9 mouse cellular contexts compared by ENCODE assay signal in genomic region chr4:107108291-107108731, GRCm38 (mm10). TPM values are rescaled to one million over a fixed set of nuclear protein-coding genes. Genes with fewer than 3 reads are reported as not detected.
DNase-seq lines count a peak whose midpoint lies in the region; ATAC-seq and TF ChIP-seq lines count a peak whose summit lies in the region.
"Had no signal": no experiment of that assay in that cellular context is flagged by ENCODE, and none has a peak within 500 bp of the region (broad histone marks: within the 10 kb centered on the region; RNA-seq: fewer than 3 reads in every experiment).

No protein-coding gene starts in this region.

- ATAC-seq in lung, embryonic 14.5 days (ENCODE audit: insufficient read depth) = no peak
- ATAC-seq in hindbrain, embryonic 13.5 days (ENCODE audit: low FRiP score) = peak; percentile 56
- peak; percentile 87 for ATAC-seq in neural tube, embryonic 13.5 days (ENCODE audit: low read depth)

- 27% methylated on average over 13 of the region's 13 CpGs for WGBS in lung, embryonic 14.5 days
- WGBS in lung, adult 2 months = 42% methylated on average over 13 of the region's 13 CpGs
- 18% methylated on average over 13 of the region's 13 CpGs for WGBS in hindbrain, embryonic 13.5 days
- 7% methylated on average over 13 of the region's 13 CpGs for WGBS in neural tube, embryonic 13.5 days

- 0 out of 2 replicates have a peak, but pooled peaks cover 3% of the 10 kb centered on the region for H3K4me1 ChIP-seq in lung, embryonic 14.5 days (ENCODE audit: insufficient read depth)
- H3K4me1 ChIP-seq in lung, adult 2 months (ENCODE audit: control insufficient read depth, insufficient read depth, low read length) = no peaks in the 10 kb centered on the region
- peaks cover 22% of the 10 kb centered on the region for H3K4me1 ChIP-seq in hindbrain, embryonic 13.5 days (replicated peaks)
- H3K4me1 ChIP-seq in neural tube, embryonic 13.5 days (replicated peaks) = peaks cover 23% of the 10 kb centered on the region

- H3K27me3 ChIP-seq in lung, embryonic 14.5 days (ENCODE audit: insufficient read depth, low read length) = no peaks in the 10 kb centered on the region
- no peaks in the 10 kb centered on the region for H3K27me3 ChIP-seq in hindbrain, embryonic 13.5 days
- H3K27me3 ChIP-seq in neural tube, embryonic 13.5 days = no peaks in the 10 kb centered on the region
- H3K27me3 ChIP-seq: embryonic facial prominence, embryonic 15.5 days had no signal

- H3K9ac ChIP-seq in lung, embryonic 14.5 days = peak overlapping the region; percentile 29; the same call in 1 of the 2 replicates
- H3K9ac ChIP-seq in hindbrain, embryonic 13.5 days = peak overlapping the region; percentile 36; the same call in 1 of the 2 replicates
- peak overlapping the region; percentile 45; the same call in 1 of the 2 replicates for H3K9ac ChIP-seq in neural tube, embryonic 13.5 days
- H3K9ac ChIP-seq: embryonic facial prominence, embryonic 15.5 days had no signal

- H3K9me3 ChIP-seq in lung, embryonic 14.5 days (ENCODE audit: low read depth, low read length) = no peaks in the 10 kb centered on the region
- H3K9me3 ChIP-seq in hindbrain, embryonic 13.5 days = no peaks in the 10 kb centered on the region
- no peaks in the 10 kb centered on the region for H3K9me3 ChIP-seq in neural tube, embryonic 13.5 days
- H3K9me3 ChIP-seq: embryonic facial prominence, embryonic 15.5 days had no signal

- TF ChIP-seq CTCF in lung, embryonic 14.5 days (IDR thresholded peaks at IDR 0.05; ENCODE audit: low read depth) = no peak
- no peak for TF ChIP-seq CTCF in lung, adult 2 months (IDR thresholded peaks at IDR 0.05; ENCODE audit: insufficient read depth, low read length)

- H3K4me2 ChIP-seq in lung, embryonic 14.5 days = peak overlapping the region; percentile 25; the same call in 1 of the 2 replicates
- H3K4me2 ChIP-seq in hindbrain, embryonic 13.5 days = peak overlapping the region; percentile 30; the same call in 1 of the 2 replicates
- peak overlapping the region; percentile 25 for H3K4me2 ChIP-seq in neural tube, embryonic 13.5 days
- H3K4me2 ChIP-seq: embryonic facial prominence, embryonic 15.5 days had no signal

- H3K36me3 ChIP-seq in lung, embryonic 14.5 days (ENCODE audit: insufficient read depth) = no peaks in the 10 kb centered on the region
- no peaks in the 10 kb centered on the region for H3K36me3 ChIP-seq in hindbrain, embryonic 13.5 days
- H3K36me3 ChIP-seq in neural tube, embryonic 13.5 days = no peaks in the 10 kb centered on the region
- H3K36me3 ChIP-seq: embryonic facial prominence, embryonic 15.5 days had no signal

- no peak for TF ChIP-seq POLR2A in lung, adult 2 months (IDR thresholded peaks at IDR 0.05; ENCODE audit: borderline replicate concordance, extremely low read depth, low read depth, low read length)

- no peak overlapping the region for H3K4me3 ChIP-seq in lung, embryonic 14.5 days (ENCODE audit: low read depth, low read length)
- no peak overlapping the region for H3K4me3 ChIP-seq in lung, adult 2 months (replicated peaks; ENCODE audit: extremely low read depth, low read depth, low read length)
- H3K4me3 ChIP-seq in hindbrain, embryonic 13.5 days = no peak overlapping the region
- no peak overlapping the region for H3K4me3 ChIP-seq in neural tube, embryonic 13.5 days
- H3K4me3 ChIP-seq: embryonic facial prominence, embryonic 15.5 days had no signal

- H3K27ac ChIP-seq in lung, embryonic 14.5 days (ENCODE audit: low read depth) = 0 out of 2 replicates have a peak overlapping the region, but pooled peaks have one; percentile 12
- peak overlapping the region; percentile 58 for H3K27ac ChIP-seq in hindbrain, embryonic 13.5 days
- H3K27ac ChIP-seq in neural tube, embryonic 13.5 days (replicated peaks) = peak overlapping the region; percentile 79
- H3K27ac ChIP-seq: embryonic facial prominence, embryonic 15.5 days had no signal

- peak; percentile 50 for DNase-seq in adrenal gland, adult 2 months
- DNase-seq in adrenal gland, adult 8-10 months = no peak
- peak; percentile 31 for DNase-seq in lung, embryonic 14.5 days
- DNase-seq in lung, adult 2 months = no peak
- DNase-seq in thymus, adult 18-20 months = no peak
- DNase-seq in gastrocnemius, postnatal 10 days = no peak

RNA-seq across cellular contexts. Expression of gene Cdcp2, which starts 11.6 kb away (rescaled TPM):
- not detected for total RNA-seq in adrenal gland, adult 2 months (2021)
- polyA plus RNA-seq in adrenal gland, adult 2 months (2012; rRNA removed) = 0.06 and 0.08 TPM in 2 replicates
- under 1 TPM; 0.09 to 0.14 (median 0.12) TPM for total RNA-seq in adrenal gland, adult 8-10 months (2022)
- not detected in 2 replicates for polyA plus RNA-seq in lung, embryonic 14.5 days (2014; fragmentation: Nextera tagmentation; extraction: Ambion mirVana)
- polyA plus RNA-seq in lung, adult 2 months (2012; rRNA removed) = 0.07 TPM in 1 of 2 replicates, not detected in the other
- 0.06 TPM in 1 of 2 replicates, not detected in the other for polyA plus RNA-seq in hindbrain, embryonic 13.5 days (2015; fragmentation: Nextera tagmentation; extraction: Ambion mirVana)
- not detected in 2 replicates for polyA plus RNA-seq in neural tube, embryonic 13.5 days (2015; fragmentation: Nextera tagmentation; extraction: Ambion mirVana)
- not detected for total RNA-seq in gastrocnemius, postnatal 10 days (2021)
- polyA plus RNA-seq: embryonic facial prominence, embryonic 15.5 days had no signal

RNA-seq across cellular contexts. Expression of gene Cyb5rl, which starts 41.5 kb away (rescaled TPM):
- total RNA-seq in adrenal gland, adult 2 months (2021) = 10 to 100 TPM; 22.9 to 27.3 TPM
- polyA plus RNA-seq in adrenal gland, adult 2 months (2012; rRNA removed) = 13.4 and 14.1 TPM in 2 replicates
- total RNA-seq in adrenal gland, adult 8-10 months (2022) = 10 to 100 TPM; 28.6 to 43.4 (median 29.7) TPM
- 5.3 and 6.7 TPM in 2 replicates for polyA plus RNA-seq in lung, embryonic 14.5 days (2014; fragmentation: Nextera tagmentation; extraction: Ambion mirVana)
- 6.8 and 11.0 TPM in 2 replicates for polyA plus RNA-seq in lung, adult 2 months (2012; rRNA removed)
- 4.7 and 5.4 TPM in 2 replicates for polyA plus RNA-seq in hindbrain, embryonic 13.5 days (2015; fragmentation: Nextera tagmentation; extraction: Ambion mirVana)
- polyA plus RNA-seq in neural tube, embryonic 13.5 days (2015; fragmentation: Nextera tagmentation; extraction: Ambion mirVana) = 4.5 and 6.9 TPM in 2 replicates
- 10 to 100 TPM; 14.9 to 17.2 TPM for total RNA-seq in gastrocnemius, postnatal 10 days (2021)

RNA-seq across cellular contexts. Expression of gene Mrpl37, which starts 41.6 kb away (rescaled TPM):
- total RNA-seq in adrenal gland, adult 2 months (2021) = 100 to 1,000 TPM in 1 of 2 experiments, 10 to 100 TPM in 1; 97.2 to 102 TPM
- 76.4 and 77.1 TPM in 2 replicates for polyA plus RNA-seq in adrenal gland, adult 2 months (2012; rRNA removed)
- 100 to 1,000 TPM; 102 to 114 (median 112) TPM for total RNA-seq in adrenal gland, adult 8-10 months (2022)
- 106 and 115 TPM in 2 replicates for polyA plus RNA-seq in lung, embryonic 14.5 days (2014; fragmentation: Nextera tagmentation; extraction: Ambion mirVana)
- polyA plus RNA-seq in lung, adult 2 months (2012; rRNA removed) = 40.4 and 51.3 TPM in 2 replicates
- 76.4 and 76.6 TPM in 2 replicates for polyA plus RNA-seq in hindbrain, embryonic 13.5 days (2015; fragmentation: Nextera tagmentation; extraction: Ambion mirVana)
- polyA plus RNA-seq in neural tube, embryonic 13.5 days (2015; fragmentation: Nextera tagmentation; extraction: Ambion mirVana) = 76.9 and 80.9 TPM in 2 replicates
- 10 to 100 TPM; 70.9 to 80.3 TPM for total RNA-seq in gastrocnemius, postnatal 10 days (2021)

Comparison
In these comparisons a context has a peak if more than half of its experiments do, and no peak if none do; other contexts are left out.
1. DNase-seq: peak in adrenal gland, adult 2 months (single experiment) and lung, embryonic 14.5 days (single experiment); none in adrenal gland, adult 8-10 months (single experiment), lung, adult 2 months (single experiment), thymus, adult 18-20 months (0 of 2) and gastrocnemius, postnatal 10 days (single experiment).
2. H3K27ac ChIP-seq: peak in every context shown above with its lines; median percentile 79 in neural tube, embryonic 13.5 days; 58 in hindbrain, embryonic 13.5 days; 12 in lung, embryonic 14.5 days.
3. Peak in every context shown above with its lines, with median percentiles within 50 percentile points of each other: H3K4me2 ChIP-seq and H3K9ac ChIP-seq.